Mouse (Mus musculus) embryonic facial prominence, embryonic 13.5 days (tissue): ENCODE measurements at regions not wholly inside any gene's neighbourhood (a gene's known extent, or its start where the extent isn't known, plus 50 kb on each side); places are given as distances from the start of the nearest gene placed in this dataset.

Experiments
- ATAC-seq: fragments of 200-750 bp; cut with Nextera tagmentation; 2 replicates; pipeline ENCODE4 v1.8.0; 2017; ENCODE audit warnings: low read depth; ENCODE audit not compliant: insufficient number of reproducible peaks, insufficient read depth, low FRiP score, low TSS enrichment
- H3K27ac ChIP-seq: fragments of 300-500 bp; sonication (generic); 2 replicates; pipeline ENCODE4 v1.5.1; 2015; ENCODE audit warnings: moderate library complexity, mild to moderate bottlenecking, inconsistent platforms
- H3K27me3 ChIP-seq: fragments of 300-500 bp; sonication (generic); 2 replicates; pipeline ENCODE4 v1.6.1; 2015; ENCODE audit warnings: mild to moderate bottlenecking, inconsistent platforms
- H3K36me3 ChIP-seq: fragments of 300-500 bp; sonication (generic); 2 replicates; pipeline ENCODE4 v1.6.1; 2015; ENCODE audit warnings: mild to moderate bottlenecking, inconsistent platforms
- H3K4me1 ChIP-seq: fragments of 300-500 bp; sonication (generic); 2 replicates; pipeline ENCODE4 v1.6.1; 2015; ENCODE audit warnings: inconsistent platforms
- H3K4me2 ChIP-seq: fragments of 300-500 bp; sonication (generic); 2 replicates; pipeline ENCODE4 v1.6.1; 2015; ENCODE audit warnings: moderate library complexity, mild to moderate bottlenecking, inconsistent platforms
- H3K4me3 ChIP-seq: fragments of 300-500 bp; sonication (generic); 2 replicates; pipeline ENCODE4 v1.5.1; 2015; ENCODE audit warnings: mild to moderate bottlenecking, inconsistent platforms
- H3K9ac ChIP-seq: fragments of 300-500 bp; sonication (generic); 2 replicates; pipeline ENCODE4 v1.6.1; 2015; ENCODE audit warnings: mild to moderate bottlenecking, inconsistent platforms
- H3K9me3 ChIP-seq: fragments of 300-500 bp; sonication (generic); 2 replicates; pipeline ENCODE4 v1.6.1; 2016; ENCODE audit warnings: inconsistent platforms
- WGBS: fragments of 180-500 bp; shearing (Covaris S2); methylation state at CpG from one replicate; pipeline ENCODE4 v1.1.7; 2015; ENCODE audit warnings: mixed read lengths; 5-methylcytosine and 5-hydroxymethylcytosine counted together

- no peak overlapping the region for H3K4me2 ChIP-seq
- H3K36me3 ChIP-seq, result no peaks in the 10 kb centered on the region
- no peak overlapping the region for H3K27ac ChIP-seq
- no peaks in the 10 kb centered on the region for H3K4me1 ChIP-seq
- H3K9ac ChIP-seq, result no peak overlapping the region
- ATAC-seq, result no peak
- H3K9me3 ChIP-seq, result no peaks in the 10 kb centered on the region
- no peaks in the 10 kb centered on the region for H3K27me3 ChIP-seq
- 76% methylated on average over 2 of the region's 2 CpGs for WGBS
- H3K4me3 ChIP-seq, result no peak overlapping the region
Measured at GRCm38 (mm10) chr8:6991516-6991915, 1669.5 kb downstream of the Efnb2 start.

GRCm38 (mm10) chr8:6989359-6990095 is 1671.5 kb downstream of the Efnb2 start:
- ATAC-seq, result no peak
- Histone ChIP-seq H3K4me2 (no peak overlapping the region), H3K27ac (no peak overlapping the region), H3K4me3 (no peak overlapping the region), H3K9me3 (no peaks in the 10 kb centered on the region), H3K36me3 (no peaks in the 10 kb centered on the region), H3K4me1 (no peaks in the 10 kb centered on the region), H3K27me3 (no peaks in the 10 kb centered on the region), H3K9ac (no peak overlapping the region)
- 79% methylated on average over 3 of the region's 3 CpGs for WGBS

GRCm38 (mm10) chr8:6973961-6974360 is 1687.1 kb downstream of the Efnb2 start:
- ATAC-seq, result no peak
- H3K27me3 ChIP-seq, result no peaks in the 10 kb centered on the region
- no peaks in the 10 kb centered on the region for H3K4me1 ChIP-seq
- no peaks in the 10 kb centered on the region for H3K9me3 ChIP-seq
- H3K36me3 ChIP-seq, result no peaks in the 10 kb centered on the region
- no peak overlapping the region for H3K4me3 ChIP-seq
- H3K9ac ChIP-seq, result no peak overlapping the region
- H3K27ac ChIP-seq, result no peak overlapping the region
- H3K4me2 ChIP-seq, result no peak overlapping the region

- 84% methylated on average over 4 of the region's 4 CpGs for WGBS
- no peak overlapping the region for H3K9ac ChIP-seq
Measured at GRCm38 (mm10) chr8:6963006-6963799, 1697.8 kb downstream of the Efnb2 start.

GRCm38 (mm10) chr8:6958086-6958485 is 1703.0 kb downstream of the Efnb2 start:
- Histone ChIP-seq H3K36me3 (no peaks in the 10 kb centered on the region), H3K27me3 (no peaks in the 10 kb centered on the region), H3K27ac (no peak overlapping the region), H3K4me2 (no peak overlapping the region), H3K4me3 (no peak overlapping the region), H3K9me3 (no peaks in the 10 kb centered on the region), H3K4me1 (no peaks in the 10 kb centered on the region), H3K9ac (no peak overlapping the region)
- 93% methylated on average over 5 of the region's 5 CpGs for WGBS
- ATAC-seq, result no peak

More at GRCm38 (mm10) chr8:6963006-6963799, 1697.8 kb downstream of the Efnb2 start:
- Histone ChIP-seq H3K36me3 (no peaks in the 10 kb centered on the region), H3K27ac (no peak overlapping the region), H3K27me3 (no peaks in the 10 kb centered on the region), H3K4me1 (no peaks in the 10 kb centered on the region), H3K4me3 (no peak overlapping the region), H3K9me3 (no peaks in the 10 kb centered on the region), H3K4me2 (no peak overlapping the region)
- ATAC-seq, result no peak

- WGBS, result 19% methylated on average over 7 of the region's 7 CpGs
Measured at GRCm38 (mm10) chr8:6954251-6954650, 1706.8 kb downstream of the Efnb2 start.

GRCm38 (mm10) chr8:6922467-6922866 is 1738.6 kb downstream of the Efnb2 start:
- Histone ChIP-seq H3K9me3 (no peaks in the 10 kb centered on the region), H3K36me3 (no peaks in the 10 kb centered on the region), H3K4me3 (no peak overlapping the region), H3K27ac (no peak overlapping the region), H3K4me2 (no peak overlapping the region), H3K4me1 (no peaks in the 10 kb centered on the region), H3K27me3 (no peaks in the 10 kb centered on the region), H3K9ac (no peak overlapping the region)
- no peak for ATAC-seq
- 55% methylated on average over 1 of the region's 1 CpGs for WGBS

More at GRCm38 (mm10) chr8:6954251-6954650, 1706.8 kb downstream of the Efnb2 start:
- Histone ChIP-seq H3K4me2 (peak overlapping the region; percentile 20; the same call in 1 of the 2 replicates), H3K36me3 (no peaks in the 10 kb centered on the region), H3K4me1 (no peaks in the 10 kb centered on the region), H3K27me3 (no peaks in the 10 kb centered on the region), H3K9me3 (no peaks in the 10 kb centered on the region), H3K4me3 (no peak overlapping the region), H3K27ac (no peak overlapping the region), H3K9ac (no peak overlapping the region)
- no peak for ATAC-seq

GRCm38 (mm10) chr8:6907682-6908081 is 1753.4 kb downstream of the Efnb2 start:
- no peak for ATAC-seq
- H3K4me2 ChIP-seq, result no peak overlapping the region
- H3K4me3 ChIP-seq, result no peak overlapping the region
- H3K27ac ChIP-seq, result no peak overlapping the region
- no peak overlapping the region for H3K9ac ChIP-seq
- no peaks in the 10 kb centered on the region for H3K9me3 ChIP-seq
- 51% methylated on average over 3 of the region's 3 CpGs for WGBS
- no peaks in the 10 kb centered on the region for H3K4me1 ChIP-seq
- no peaks in the 10 kb centered on the region for H3K27me3 ChIP-seq
- H3K36me3 ChIP-seq, result no peaks in the 10 kb centered on the region

GRCm38 (mm10) chr8:6891456-6891855 is 1769.6 kb downstream of the Efnb2 start:
- no peak for ATAC-seq
- WGBS, result 52% methylated on average over 1 of the region's 1 CpGs
- H3K36me3 ChIP-seq, result no peaks in the 10 kb centered on the region
- H3K9ac ChIP-seq, result no peak overlapping the region
- H3K4me1 ChIP-seq, result peaks cover 3% of the 10 kb centered on the region; the same call in 1 of the 2 replicates
- no peak overlapping the region for H3K27ac ChIP-seq
- H3K4me2 ChIP-seq, result no peak overlapping the region
- H3K27me3 ChIP-seq, result no peaks in the 10 kb centered on the region
- H3K4me3 ChIP-seq, result no peak overlapping the region
- H3K9me3 ChIP-seq, result no peaks in the 10 kb centered on the region

- no peak overlapping the region for H3K27ac ChIP-seq
- H3K9me3 ChIP-seq, result no peaks in the 10 kb centered on the region
- no peak overlapping the region for H3K9ac ChIP-seq
- peaks cover 3% of the 10 kb centered on the region; the same call in 1 of the 2 replicates for H3K4me1 ChIP-seq
- no peaks in the 10 kb centered on the region for H3K27me3 ChIP-seq
- H3K36me3 ChIP-seq, result no peaks in the 10 kb centered on the region
- WGBS, result 86% methylated on average over 5 of the region's 5 CpGs
- H3K4me3 ChIP-seq, result no peak overlapping the region
- ATAC-seq, result no peak
- H3K4me2 ChIP-seq, result no peak overlapping the region
Measured at GRCm38 (mm10) chr8:6886779-6887402, 1774.2 kb downstream of the Efnb2 start.

GRCm38 (mm10) chr8:6884828-6885227 is 1776.2 kb downstream of the Efnb2 start:
- no peak overlapping the region for H3K27ac ChIP-seq
- no peak overlapping the region for H3K4me3 ChIP-seq
- H3K4me2 ChIP-seq, result no peak overlapping the region
- no peaks in the 10 kb centered on the region for H3K9me3 ChIP-seq
- no peaks in the 10 kb centered on the region for H3K36me3 ChIP-seq
- H3K9ac ChIP-seq, result no peak overlapping the region
- H3K27me3 ChIP-seq, result no peaks in the 10 kb centered on the region
- H3K4me1 ChIP-seq, result no peaks in the 10 kb centered on the region
- ATAC-seq, result no peak

- Histone ChIP-seq H3K36me3 (no peaks in the 10 kb centered on the region), H3K9ac (no peak overlapping the region), H3K9me3 (no peaks in the 10 kb centered on the region), H3K4me3 (no peak overlapping the region), H3K4me1 (no peaks in the 10 kb centered on the region), H3K4me2 (no peak overlapping the region), H3K27ac (no peak overlapping the region), H3K27me3 (no peaks in the 10 kb centered on the region)
- ATAC-seq, result no peak
- 88% methylated on average over 4 of the region's 4 CpGs for WGBS
Measured at GRCm38 (mm10) chr8:6882626-6883025, 1777.5 kb upstream of the Slc10a2 start.
